Mouse (Mus musculus): ENCODE results near the gene AC124108.1. TPM values are rescaled to one million over a fixed set of nuclear protein-coding genes. Genes with fewer than 3 reads are reported as not detected.

Gene AC124108.1
- polyA plus RNA-seq, 1 experiment from 2014 or later: 4.8 TPM

DNA sequence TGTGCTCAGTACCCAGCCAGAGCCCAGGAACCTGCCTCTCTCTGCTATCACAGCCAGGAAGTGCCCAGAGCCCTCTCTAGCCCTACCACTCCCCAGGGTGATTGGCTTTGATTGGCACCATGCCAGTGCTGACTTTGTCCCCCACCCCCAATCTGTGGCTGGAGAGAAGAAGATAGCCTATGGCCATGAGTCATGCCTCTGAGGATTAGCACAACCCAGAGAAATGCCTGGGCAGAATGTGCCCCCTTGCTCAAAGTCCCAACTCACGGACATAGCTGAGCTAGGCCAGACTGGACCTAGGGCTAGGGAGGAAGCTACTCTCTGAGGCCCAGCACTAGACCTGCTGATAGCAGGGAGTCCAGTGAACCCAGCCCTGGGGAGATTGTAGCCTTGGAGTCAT lies 41.1 kb upstream of the AC124108.1 start:
- H3K27ac ChIP-seq (ENCODE audit: low read depth, low read length): no peak overlapping the region
- WGBS: 56% methylated on average over 1 of the region's 1 CpGs
- H3K9ac ChIP-seq (ENCODE audit: low read depth, low read length): no peak overlapping the region
- no peak for ATAC-seq (ENCODE audit: low FRiP score)
- no peak for DNase-seq (ENCODE audit: low spot score)
- H3K36me3 ChIP-seq (ENCODE audit: control insufficient read depth, insufficient read depth, low read length): no peaks in the 10 kb centered on the region
- 0 out of 2 replicates have a peak, but pooled peaks cover 4% of the 10 kb centered on the region for H3K4me1 ChIP-seq (replicated peaks; ENCODE audit: control insufficient read depth, insufficient read depth, low read length)
- no peaks in the 10 kb centered on the region for H3K9me3 ChIP-seq (ENCODE audit: control insufficient read depth, low read length)
- H3K27me3 ChIP-seq (ENCODE audit: control insufficient read depth, insufficient read depth, low read length): no peaks in the 10 kb centered on the region
- H3K4me3 ChIP-seq (ENCODE audit: low read depth, low read length): no peak overlapping the region
- H3K4me2 ChIP-seq (replicated peaks; ENCODE audit: low read depth, low read length): no peak overlapping the region

DNA sequence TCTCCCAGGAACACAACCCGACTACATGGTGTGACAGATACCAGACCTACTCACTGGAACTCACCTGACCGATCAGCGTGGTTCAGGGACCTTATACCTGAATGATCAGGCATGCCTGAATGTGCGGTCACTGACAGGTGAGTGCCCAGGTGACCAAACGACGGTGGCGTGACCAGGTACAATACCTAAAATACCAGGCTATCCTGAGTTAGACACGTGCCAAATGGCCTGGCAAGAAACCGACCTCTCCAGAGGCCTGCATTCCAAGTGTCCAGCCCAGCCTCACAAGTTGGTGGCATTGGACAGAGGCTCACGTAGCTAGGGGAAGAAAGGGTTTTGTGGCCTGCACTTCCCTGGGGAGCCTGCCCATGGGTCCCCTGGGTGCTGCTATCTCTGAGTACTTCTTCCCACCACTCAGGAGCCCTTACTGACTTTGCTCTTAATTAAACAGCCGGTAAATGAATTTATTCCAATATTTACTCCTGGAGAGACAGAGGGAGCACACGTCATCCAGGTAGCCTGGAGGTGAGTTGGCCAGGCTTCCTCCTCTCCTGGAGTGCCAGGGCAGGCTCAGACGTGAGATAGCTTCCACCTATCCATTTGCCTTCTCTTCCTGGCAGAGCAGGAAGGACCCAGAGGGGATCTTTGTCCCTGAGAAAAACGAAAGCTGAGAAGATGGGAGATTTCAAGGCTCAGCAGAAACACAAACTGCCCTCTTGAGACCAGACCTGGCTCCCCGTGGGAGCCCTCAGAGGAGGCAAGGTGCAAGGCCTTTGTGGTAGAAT lies 40.2 kb upstream of the AC124108.1 start:
- Histone ChIP-seq H3K27me3 (ENCODE audit: control insufficient read depth, insufficient read depth, low read length) (no peaks in the 10 kb centered on the region), H3K9me3 (ENCODE audit: control insufficient read depth, low read length) (no peaks in the 10 kb centered on the region), H3K9ac (ENCODE audit: low read depth, low read length) (no peak overlapping the region), H3K4me3 (ENCODE audit: low read depth, low read length) (no peak overlapping the region), H3K4me1 (replicated peaks; ENCODE audit: control insufficient read depth, insufficient read depth, low read length) (0 out of 2 replicates have a peak, but pooled peaks cover 4% of the 10 kb centered on the region), H3K27ac (ENCODE audit: low read depth, low read length) (no peak overlapping the region), H3K36me3 (ENCODE audit: control insufficient read depth, insufficient read depth, low read length) (no peaks in the 10 kb centered on the region), H3K4me2 (replicated peaks; ENCODE audit: low read depth, low read length) (no peak overlapping the region)
- ATAC-seq (ENCODE audit: low FRiP score) (no peak), DNase-seq (ENCODE audit: low spot score) (no peak)
- WGBS: 73% methylated on average over 15 of the region's 15 CpGs

DNA sequence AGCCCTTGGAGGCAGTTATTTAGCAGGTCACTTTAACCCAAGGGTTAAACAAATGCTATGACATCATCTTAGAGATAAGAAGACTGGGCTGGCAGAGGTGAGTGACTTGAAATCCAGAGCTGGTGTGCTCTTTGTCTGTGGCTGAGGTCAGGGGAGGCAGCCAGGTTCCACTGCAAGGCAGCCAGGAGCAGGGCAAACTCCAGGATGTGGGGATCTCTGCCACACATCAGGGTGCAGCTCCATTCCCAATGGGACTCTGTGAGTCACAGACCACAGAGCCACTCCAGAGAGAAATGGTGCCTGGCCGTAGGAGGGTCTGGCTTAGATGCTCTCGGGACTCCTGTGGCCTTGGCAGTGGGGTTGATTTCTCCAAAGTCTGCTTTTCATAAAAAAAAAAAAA lies 39.3 kb upstream of the AC124108.1 start:
- 53% methylated on average over 2 of the region's 2 CpGs for WGBS
- no peaks in the 10 kb centered on the region for H3K27me3 ChIP-seq (ENCODE audit: control insufficient read depth, insufficient read depth, low read length)
- 0 out of 2 replicates have a peak, but pooled peaks cover 4% of the 10 kb centered on the region for H3K4me1 ChIP-seq (replicated peaks; ENCODE audit: control insufficient read depth, insufficient read depth, low read length)
- H3K9ac ChIP-seq (ENCODE audit: low read depth, low read length): no peak overlapping the region
- no peak overlapping the region for H3K27ac ChIP-seq (ENCODE audit: low read depth, low read length)
- no peak overlapping the region for H3K4me3 ChIP-seq (ENCODE audit: low read depth, low read length)
- no peaks in the 10 kb centered on the region for H3K9me3 ChIP-seq (ENCODE audit: control insufficient read depth, low read length)
- no peaks in the 10 kb centered on the region for H3K36me3 ChIP-seq (ENCODE audit: control insufficient read depth, insufficient read depth, low read length)
- no peak for DNase-seq (ENCODE audit: low spot score)
- ATAC-seq (ENCODE audit: low FRiP score): no peak
- H3K4me2 ChIP-seq (replicated peaks; ENCODE audit: low read depth, low read length): no peak overlapping the region

DNA sequence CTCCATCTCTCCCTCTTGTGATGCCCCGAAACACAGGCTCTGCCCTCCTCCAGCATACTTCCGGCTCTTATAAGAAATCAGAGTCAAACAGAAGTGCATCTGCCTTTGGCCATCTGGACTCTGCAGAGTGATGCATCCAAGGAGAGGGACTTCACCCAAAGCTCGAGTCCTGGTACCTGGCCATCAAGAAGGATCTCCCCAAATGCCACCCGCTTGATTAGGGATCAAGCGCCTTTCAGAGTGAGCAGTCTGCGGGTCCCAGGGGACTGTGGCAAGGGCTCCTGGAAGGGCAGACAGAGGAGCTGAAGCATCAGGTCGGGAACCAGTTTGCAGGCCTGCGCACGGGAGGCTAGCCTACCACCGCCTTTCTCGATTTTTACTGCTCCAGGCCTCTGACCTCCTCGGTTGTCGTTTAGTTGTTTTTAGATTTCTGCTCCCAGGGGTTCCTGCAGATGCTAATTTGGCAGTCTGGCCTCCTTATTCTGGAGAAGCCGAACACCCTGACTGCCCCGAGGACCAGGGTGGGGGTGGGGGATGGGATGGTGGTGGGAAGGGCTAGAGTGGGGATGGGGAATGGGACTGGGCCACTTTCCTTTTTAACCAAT lies 38.1 kb upstream of the AC124108.1 start:
- Histone ChIP-seq H3K4me2 (replicated peaks; ENCODE audit: low read depth, low read length) (no peak overlapping the region), H3K4me3 (ENCODE audit: low read depth, low read length) (no peak overlapping the region), H3K27me3 (ENCODE audit: control insufficient read depth, insufficient read depth, low read length) (peaks cover 5% of the 10 kb centered on the region; the same call in 1 of the 2 replicates), H3K9me3 (ENCODE audit: control insufficient read depth, low read length) (no peaks in the 10 kb centered on the region), H3K27ac (ENCODE audit: low read depth, low read length) (no peak overlapping the region), H3K4me1 (replicated peaks; ENCODE audit: control insufficient read depth, insufficient read depth, low read length) (0 out of 2 replicates have a peak, but pooled peaks cover 4% of the 10 kb centered on the region), H3K36me3 (ENCODE audit: control insufficient read depth, insufficient read depth, low read length) (no peaks in the 10 kb centered on the region), H3K9ac (ENCODE audit: low read depth, low read length) (no peak overlapping the region)
- DNase-seq (ENCODE audit: low spot score) (no peak), ATAC-seq (ENCODE audit: low FRiP score) (no peak)
- WGBS: 24% methylated on average over 15 of the region's 15 CpGs

DNA sequence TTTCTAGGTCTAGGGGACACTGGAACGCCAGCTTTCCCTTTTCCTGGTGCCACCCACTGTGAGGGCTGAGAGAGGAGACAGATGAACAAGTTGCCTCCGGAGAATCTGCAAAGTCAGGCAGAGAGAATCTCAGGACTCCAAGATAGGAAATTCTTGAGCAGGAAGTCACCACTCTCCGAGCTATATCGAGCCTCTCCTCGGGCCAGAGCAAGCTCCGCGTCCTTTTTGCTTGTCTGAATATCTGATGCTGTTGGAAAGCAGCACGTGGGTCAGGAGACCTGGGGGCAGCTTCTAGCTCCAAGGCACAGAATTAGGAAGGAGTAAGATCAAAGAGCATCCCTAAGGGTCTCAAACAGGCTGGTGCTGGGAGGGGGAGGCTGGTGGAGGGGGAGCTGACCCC lies 37.6 kb upstream of the AC124108.1 start:
- H3K27me3 ChIP-seq (ENCODE audit: control insufficient read depth, insufficient read depth, low read length): peaks cover 7% of the 10 kb centered on the region; the same call in 1 of the 2 replicates
- no peaks in the 10 kb centered on the region for H3K36me3 ChIP-seq (ENCODE audit: control insufficient read depth, insufficient read depth, low read length)
- WGBS: 13% methylated on average over 8 of the region's 8 CpGs
- no peak overlapping the region for H3K4me3 ChIP-seq (ENCODE audit: low read depth, low read length)
- H3K4me1 ChIP-seq (replicated peaks; ENCODE audit: control insufficient read depth, insufficient read depth, low read length): 0 out of 2 replicates have a peak, but pooled peaks cover 4% of the 10 kb centered on the region
- ATAC-seq (ENCODE audit: low FRiP score): no peak
- no peaks in the 10 kb centered on the region for H3K9me3 ChIP-seq (ENCODE audit: control insufficient read depth, low read length)
- H3K9ac ChIP-seq (ENCODE audit: low read depth, low read length): no peak overlapping the region
- no peak overlapping the region for H3K4me2 ChIP-seq (replicated peaks; ENCODE audit: low read depth, low read length)
- no peak for DNase-seq (ENCODE audit: low spot score)
- no peak overlapping the region for H3K27ac ChIP-seq (ENCODE audit: low read depth, low read length)

DNA sequence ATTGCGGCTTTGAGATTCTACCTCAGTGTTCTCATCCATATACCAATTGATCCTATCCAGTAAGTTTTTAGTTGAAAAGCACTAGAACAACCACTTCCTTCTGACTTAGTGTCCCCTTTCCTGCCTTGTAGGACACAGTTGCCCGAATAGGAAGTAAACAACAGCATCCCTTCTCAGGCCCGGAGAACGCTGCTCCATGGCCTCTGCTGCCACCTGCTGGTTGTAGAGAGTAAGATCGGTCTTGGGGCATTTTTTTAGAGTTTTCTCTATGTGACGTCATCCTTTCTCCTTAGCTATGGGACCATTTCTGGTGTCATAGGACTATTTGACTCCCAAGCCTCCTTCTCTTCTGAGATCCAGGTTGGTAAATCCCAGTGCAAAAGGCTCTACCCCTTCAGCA lies 35.5 kb upstream of the AC124108.1 start:
- H3K4me3 ChIP-seq (ENCODE audit: low read depth, low read length): no peak overlapping the region
- no peak overlapping the region for H3K9ac ChIP-seq (ENCODE audit: low read depth, low read length)
- no peaks in the 10 kb centered on the region for H3K9me3 ChIP-seq (ENCODE audit: control insufficient read depth, low read length)
- H3K36me3 ChIP-seq (ENCODE audit: control insufficient read depth, insufficient read depth, low read length): no peaks in the 10 kb centered on the region
- WGBS: 13% methylated on average over 6 of the region's 6 CpGs
- ATAC-seq (ENCODE audit: low FRiP score) (peak; percentile 43; the same call in 1 of the 2 replicates), DNase-seq (ENCODE audit: low spot score) (peak; percentile 94)
- no peak overlapping the region for H3K4me2 ChIP-seq (replicated peaks; ENCODE audit: low read depth, low read length)
- H3K27me3 ChIP-seq (ENCODE audit: control insufficient read depth, insufficient read depth, low read length): peaks cover 10% of the 10 kb centered on the region; the same call in 1 of the 2 replicates
- peaks cover 9% of the 10 kb centered on the region for H3K4me1 ChIP-seq (replicated peaks; ENCODE audit: control insufficient read depth, insufficient read depth, low read length)
- H3K27ac ChIP-seq (ENCODE audit: low read depth, low read length): no peak overlapping the region

DNA sequence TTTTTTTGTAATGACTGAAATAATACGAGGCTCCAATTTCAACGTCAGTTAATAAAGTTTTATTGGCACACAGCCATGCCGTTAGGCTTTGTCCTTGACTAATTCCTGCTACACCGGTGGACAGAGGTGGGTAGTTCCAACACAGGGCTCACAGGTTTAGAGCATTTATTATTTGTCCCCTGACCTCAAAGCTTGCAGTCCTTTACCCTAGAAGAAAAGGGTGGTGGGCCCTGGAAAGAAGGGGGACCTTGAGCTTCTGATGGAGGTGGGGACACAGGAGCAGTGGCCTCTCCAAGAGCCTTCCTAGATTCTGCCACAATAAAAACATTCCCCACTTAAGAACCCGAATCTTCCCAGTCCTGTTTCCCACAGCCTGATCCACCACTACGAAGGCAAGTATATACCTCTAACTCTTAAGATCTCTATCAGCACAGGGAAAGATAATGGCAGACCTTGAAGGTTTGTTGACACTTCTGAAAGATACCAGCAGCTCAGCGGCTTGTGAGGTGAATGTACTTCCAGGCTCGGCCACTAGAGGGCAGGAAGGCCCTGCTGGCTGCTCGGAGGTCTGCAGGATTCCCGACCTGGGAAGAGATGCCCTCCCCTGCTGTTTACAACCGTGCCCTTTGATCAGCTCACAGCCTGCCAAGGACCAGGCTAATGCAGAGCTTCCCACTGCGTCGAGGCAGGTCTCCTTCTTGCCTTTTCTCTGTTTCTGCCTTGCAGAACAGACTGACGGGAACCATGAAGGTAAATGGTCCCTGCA lies 34.1 kb upstream of the AC124108.1 start:
- H3K9me3 ChIP-seq (ENCODE audit: control insufficient read depth, low read length): no peaks in the 10 kb centered on the region
- H3K4me3 ChIP-seq (ENCODE audit: low read depth, low read length): no peak overlapping the region
- no peaks in the 10 kb centered on the region for H3K36me3 ChIP-seq (ENCODE audit: control insufficient read depth, insufficient read depth, low read length)
- H3K4me1 ChIP-seq (replicated peaks; ENCODE audit: control insufficient read depth, insufficient read depth, low read length): peaks cover 9% of the 10 kb centered on the region
- 24% methylated on average over 14 of the region's 14 CpGs for WGBS
- H3K27ac ChIP-seq (ENCODE audit: low read depth, low read length): no peak overlapping the region
- peak; percentile 93 for DNase-seq (ENCODE audit: low spot score)
- peak overlapping the region; percentile 28; the same call in 1 of the 2 replicates for H3K9ac ChIP-seq (ENCODE audit: low read depth, low read length)
- H3K4me2 ChIP-seq (replicated peaks; ENCODE audit: low read depth, low read length): peak overlapping the region; percentile 8; the same call in 1 of the 2 replicates
- peaks cover 10% of the 10 kb centered on the region; the same call in 1 of the 2 replicates for H3K27me3 ChIP-seq (ENCODE audit: control insufficient read depth, insufficient read depth, low read length)
- ATAC-seq (ENCODE audit: low FRiP score): peak; percentile 75; the same call in 1 of the 2 replicates

DNA sequence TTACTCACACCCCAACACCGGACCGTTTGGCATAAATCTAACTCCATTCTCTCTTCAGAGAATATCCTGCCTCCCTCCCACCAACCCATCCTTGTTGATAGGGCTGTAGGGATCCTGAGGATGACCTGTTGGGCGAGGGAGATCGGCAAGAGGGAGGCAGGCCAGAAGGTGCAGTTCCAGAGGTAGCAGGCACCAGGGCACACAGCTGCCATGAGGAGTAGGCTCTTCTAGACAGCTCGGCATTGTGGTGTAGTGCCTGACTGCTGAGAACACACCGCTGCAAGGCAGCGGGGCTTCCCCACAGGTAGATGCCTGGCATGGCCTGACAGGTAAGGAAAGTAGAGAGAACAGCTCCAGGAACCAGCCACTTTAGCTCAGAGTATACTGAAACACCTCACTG lies 33.4 kb upstream of the AC124108.1 start:
- no peaks in the 10 kb centered on the region for H3K9me3 ChIP-seq (ENCODE audit: control insufficient read depth, low read length)
- 22% methylated on average over 7 of the region's 7 CpGs for WGBS
- no peak overlapping the region for H3K4me3 ChIP-seq (ENCODE audit: low read depth, low read length)
- H3K9ac ChIP-seq (ENCODE audit: low read depth, low read length): peak overlapping the region; percentile 28; the same call in 1 of the 2 replicates
- 0 out of 2 replicates have a peak overlapping the region, but pooled peaks have one; percentile 8 for H3K4me2 ChIP-seq (replicated peaks; ENCODE audit: low read depth, low read length)
- H3K36me3 ChIP-seq (ENCODE audit: control insufficient read depth, insufficient read depth, low read length): no peaks in the 10 kb centered on the region
- H3K4me1 ChIP-seq (replicated peaks; ENCODE audit: control insufficient read depth, insufficient read depth, low read length): peaks cover 9% of the 10 kb centered on the region
- peaks cover 10% of the 10 kb centered on the region; the same call in 1 of the 2 replicates for H3K27me3 ChIP-seq (ENCODE audit: control insufficient read depth, insufficient read depth, low read length)
- DNase-seq (ENCODE audit: low spot score): no peak
- ATAC-seq (ENCODE audit: low FRiP score): peak; percentile 15; the same call in 1 of the 2 replicates
- H3K27ac ChIP-seq (ENCODE audit: low read depth, low read length): no peak overlapping the region
